Mouse (Mus musculus) bone marrow macrophage, adult 2 months (primary cell): ENCODE results near the gene Defb21. TPM values are rescaled to one million over a fixed set of nuclear protein-coding genes. Genes with fewer than 3 reads are reported as not detected.

ENCODE experiments used
- H3K27ac ChIP-seq: 2 replicates; pipeline ENCODE4 v1.5.1; 2012; ENCODE audit warnings: low read depth, low read length; ENCODE audit not compliant: insufficient read depth
- H3K4me1 ChIP-seq: 2 replicates; pipeline ENCODE4 v1.6.1; 2012; ENCODE audit warnings: low read length; ENCODE audit not compliant: control insufficient read depth, insufficient read depth
- H3K4me3 ChIP-seq: 2 replicates; pipeline ENCODE4 v1.5.1; 2012; ENCODE audit warnings: mild to moderate bottlenecking, low read length, moderate library complexity; ENCODE audit not compliant: insufficient read depth
- CTCF ChIP-seq: IDR thresholded peaks from 2 replicates; pipeline ENCODE4 v1.5.1; 2012; ENCODE audit warnings: low read depth, mild to moderate bottlenecking, low read length, moderate library complexity
- POLR2A ChIP-seq: IDR thresholded peaks from 2 replicates; pipeline ENCODE4 v1.6.1; 2012; ENCODE audit warnings: mild to moderate bottlenecking, low read depth, low read length, borderline replicate concordance
- polyA plus RNA-seq: library from polyadenylated mRNA; stranded (reverse); fragments of >200 nt; gene quantifications from 2 replicates; pipeline ENCODE4 v1.2.4, GENCODE M21; 2012; ENCODE audit not compliant: missing spikeins, insufficient read depth, insufficient read length

The Defb21 gene
- polyA plus RNA-seq, 1 experiment = not detected

DNA sequence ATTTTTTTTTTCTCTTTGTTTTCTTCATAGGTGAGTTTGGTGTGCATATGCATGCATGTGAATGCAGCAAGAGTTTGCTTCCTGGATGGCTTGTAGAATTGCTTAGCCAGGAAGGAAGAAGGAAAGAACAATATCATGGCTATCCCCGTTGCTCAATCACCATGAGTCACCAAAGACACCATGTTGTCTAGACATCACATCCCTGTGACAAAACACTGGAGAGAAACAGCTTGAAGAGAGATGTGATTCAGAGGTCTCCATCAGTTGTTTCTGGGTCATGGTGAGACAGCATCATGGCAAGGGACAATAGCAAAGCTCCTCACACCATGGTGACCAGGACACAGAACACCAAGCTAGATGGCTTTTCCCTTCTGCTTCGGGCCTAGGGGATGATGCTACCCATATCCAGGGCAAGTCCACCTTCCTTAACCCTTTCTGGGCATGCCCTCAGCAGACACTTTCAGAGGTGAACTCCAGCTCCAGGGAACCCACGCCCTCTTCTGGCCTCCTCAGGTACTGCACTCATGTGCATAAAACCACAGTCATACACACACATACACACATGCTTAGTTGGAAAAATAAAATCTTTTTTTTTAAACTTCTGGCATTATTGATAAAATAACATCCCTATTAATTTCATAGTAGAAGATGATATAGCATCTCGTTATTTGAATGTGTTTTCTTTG lies 28.9 kb downstream of the Defb21 start:
- TF ChIP-seq CTCF = peak; percentile 42; the same call in 1 of the 2 replicates
- TF ChIP-seq POLR2A = no peak
- Histone ChIP-seq H3K4me3 (no peak overlapping the region), H3K4me1 (peaks cover 3% of the 10 kb centered on the region), H3K27ac (no peak overlapping the region)

- TF ChIP-seq CTCF (peak; percentile 38; the same call in 1 of the 2 replicates), POLR2A (no peak)
- H3K27ac ChIP-seq = no peak within 1 kb of the TSS
- H3K4me1 ChIP-seq = peaks cover 3% of the 10 kb centered on the region
- no peak within 1 kb of the TSS for H3K4me3 ChIP-seq
These were observed 31.5 kb downstream of the Defb21 start, which contains the start of gene Defb36 for GRCm38 (mm10) chr2:152604057-152604456. Gene Defb36, plus strand, starts transcription at chr2:152604327.

- Histone ChIP-seq H3K4me3 (no peak overlapping the region), H3K27ac (no peak overlapping the region), H3K4me1 (no peaks in the 10 kb centered on the region)
- TF ChIP-seq POLR2A (no peak), CTCF (no peak)
These were observed 35.2 kb downstream of the Defb21 start for GRCm38 (mm10) chr2:152607746-152608145.

- no peak overlapping the region for H3K27ac ChIP-seq
- H3K4me1 ChIP-seq = no peaks in the 10 kb centered on the region
- no peak for TF ChIP-seq CTCF
- no peak for TF ChIP-seq POLR2A
- no peak overlapping the region for H3K4me3 ChIP-seq
These were observed 36.2 kb downstream of the Defb21 start for GRCm38 (mm10) chr2:152608719-152609118.

DNA sequence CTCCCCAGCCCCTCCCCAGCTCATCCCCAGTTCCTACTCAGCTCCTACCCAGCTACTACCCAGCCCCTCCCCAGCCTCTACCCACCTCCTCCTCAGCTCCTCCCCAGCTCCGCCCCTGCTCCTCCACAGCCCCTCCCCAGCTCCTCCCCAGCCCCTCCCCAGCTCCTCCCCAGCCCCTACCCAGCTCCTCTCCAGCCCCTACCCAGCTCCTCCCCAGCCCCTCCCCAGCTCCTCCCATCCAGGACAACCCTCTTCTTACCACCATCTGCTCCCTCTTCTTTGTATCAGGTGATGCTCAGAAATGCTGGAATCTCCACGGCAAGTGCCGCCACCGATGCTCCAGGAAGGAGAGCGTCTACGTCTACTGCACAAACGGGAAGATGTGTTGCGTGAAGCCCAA lies 39.6 kb downstream of the Defb21 start:
- Histone ChIP-seq H3K27ac (no peak overlapping the region), H3K4me3 (no peak overlapping the region), H3K4me1 (no peaks in the 10 kb centered on the region)
- no peak for TF ChIP-seq CTCF
- no peak for TF ChIP-seq POLR2A

GRCm38 (mm10) chr2:152615563-152615962 lies 43.0 kb downstream of the Defb21 start:
- Histone ChIP-seq H3K4me3 (no peak overlapping the region), H3K27ac (no peak overlapping the region), H3K4me1 (0 out of 2 replicates have a peak, but pooled peaks cover 2% of the 10 kb centered on the region)
- TF ChIP-seq CTCF (peak; percentile 42; the same call in 1 of the 2 replicates), POLR2A (no peak)

GRCm38 (mm10) chr2:152616470-152616869 lies 43.9 kb downstream of the Defb21 start:
- Histone ChIP-seq H3K4me1 (peaks cover 2% of the 10 kb centered on the region; the same call in 1 of the 2 replicates), H3K4me3 (no peak overlapping the region), H3K27ac (no peak overlapping the region)
- no peak for TF ChIP-seq CTCF

GRCm38 (mm10) chr2:152617374-152617773 lies 44.8 kb downstream of the Defb21 start:
- H3K4me1 ChIP-seq = peaks cover 2% of the 10 kb centered on the region; the same call in 1 of the 2 replicates
- TF ChIP-seq POLR2A = no peak
- TF ChIP-seq CTCF = no peak
- no peak overlapping the region for H3K27ac ChIP-seq
- no peak overlapping the region for H3K4me3 ChIP-seq

- Histone ChIP-seq H3K4me3 (no peak overlapping the region), H3K27ac (no peak overlapping the region)
- TF ChIP-seq CTCF (no peak), POLR2A (no peak)
These were observed 48.0 kb downstream of the Defb21 start for GRCm38 (mm10) chr2:152620367-152621134.

GRCm38 (mm10) chr2:152622151-152622550 lies 49.6 kb downstream of the Defb21 start:
- H3K27ac ChIP-seq = no peak overlapping the region
- TF ChIP-seq CTCF = no peak
- TF ChIP-seq POLR2A = no peak
- H3K4me1 ChIP-seq = peaks cover 2% of the 10 kb centered on the region; the same call in 1 of the 2 replicates
- no peak overlapping the region for H3K4me3 ChIP-seq

More at GRCm38 (mm10) chr2:152620367-152621134, 48.0 kb downstream of the Defb21 start:
- H3K4me1 ChIP-seq = peaks cover 2% of the 10 kb centered on the region; the same call in 1 of the 2 replicates
